Mouse (Mus musculus): Measurements from ENCODE around the gene Gm47283. TPM values are rescaled to one million over a fixed set of nuclear protein-coding genes. Genes with fewer than 3 reads are reported as not detected.
A peak's percentile ranks its signal among the peaks of the same experiment; 100 is the strongest.
"Not testable (repeated sequence)": the region's sequence is repeated elsewhere in the genome, so short reads cannot be mapped to it uniquely, and the experiment has no call there.

Gm47283 gene
- polyA plus RNA-seq (2012; rRNA removed), result not detected in 2 replicates
- not detected in 2 replicates for polyA plus RNA-seq (2014; fragmentation: Nextera tagmentation; extraction: Ambion mirVana)

GRCm38 (mm10) chrY:90784438-90784837, at the start of gene Gm47283:
TSS of gene Gm47283 (plus strand) at chrY:90784738.
- not testable (repeated sequence) for ATAC-seq (ENCODE audit: insufficient read depth); DNase-seq (ENCODE audit: low read depth in 3 of 3, low spot score in 3 of 3); H3K36me3 ChIP-seq (replicated peaks; ENCODE audit: control insufficient read depth, insufficient read depth, low read depth); H3K4me3 ChIP-seq (ENCODE audit: insufficient read depth in 1 of 2, low read depth in 2 of 2, low read length in 2 of 2); H3K4me1 ChIP-seq (replicated peaks; ENCODE audit: control insufficient read depth in 2 of 2, insufficient read depth in 2 of 2, low read length in 1 of 2); H3K27ac ChIP-seq; H3K4me2 ChIP-seq (ENCODE audit: low read depth); H3K9ac ChIP-seq (replicated peaks); H3K27me3 ChIP-seq (ENCODE audit: control insufficient read depth, insufficient read depth, low read length); H3K9me3 ChIP-seq (ENCODE audit: control insufficient read depth, low read length)
- WGBS (ENCODE audit: insufficient replicate concordance), result no CpG with 5 or more reads among the region's 48 CpGs

GRCm38 (mm10) chrY:90735181-90735895, 49.2 kb upstream of the Gm47283 start:
- Histone ChIP-seq H3K9me3 (ENCODE audit: control insufficient read depth, low read length) (peaks cover 31% of the 10 kb centered on the region), H3K36me3 (replicated peaks; ENCODE audit: control insufficient read depth, insufficient read depth, low read depth) (peaks cover 34% of the 10 kb centered on the region)
- not testable (repeated sequence) for H3K9ac ChIP-seq (replicated peaks); DNase-seq (ENCODE audit: low read depth in 3 of 3, low spot score in 3 of 3); H3K4me2 ChIP-seq (ENCODE audit: low read depth); H3K4me3 ChIP-seq (ENCODE audit: insufficient read depth in 1 of 2, low read depth in 2 of 2, low read length in 2 of 2); H3K27me3 ChIP-seq (ENCODE audit: control insufficient read depth, insufficient read depth, low read length); ATAC-seq (ENCODE audit: insufficient read depth); H3K27ac ChIP-seq; H3K4me1 ChIP-seq (replicated peaks; ENCODE audit: control insufficient read depth in 2 of 2, insufficient read depth in 2 of 2, low read length in 1 of 2)
- 76% methylated on average over 1 of the region's 5 CpGs for WGBS (ENCODE audit: insufficient replicate concordance)

GRCm38 (mm10) chrY:90736217-90737000, 48.1 kb upstream of the Gm47283 start:
- H3K27ac ChIP-seq; H3K27me3 ChIP-seq (ENCODE audit: control insufficient read depth, insufficient read depth, low read length); H3K9ac ChIP-seq (replicated peaks); H3K4me2 ChIP-seq (ENCODE audit: low read depth); ATAC-seq (ENCODE audit: insufficient read depth); H3K4me3 ChIP-seq (ENCODE audit: insufficient read depth in 1 of 2, low read depth in 2 of 2, low read length in 2 of 2); DNase-seq (ENCODE audit: low read depth in 3 of 3, low spot score in 3 of 3); H3K4me1 ChIP-seq (replicated peaks; ENCODE audit: control insufficient read depth in 2 of 2, insufficient read depth in 2 of 2, low read length in 1 of 2): not testable (repeated sequence)
- peaks cover 38% of the 10 kb centered on the region for H3K9me3 ChIP-seq (ENCODE audit: control insufficient read depth, low read length)
- H3K36me3 ChIP-seq (replicated peaks; ENCODE audit: control insufficient read depth, insufficient read depth, low read depth), result peaks cover 41% of the 10 kb centered on the region
- WGBS (ENCODE audit: insufficient replicate concordance), result 78% methylated on average over 4 of the region's 9 CpGs

GRCm38 (mm10) chrY:90737606-90738430, 46.7 kb upstream of the Gm47283 start:
- Histone ChIP-seq H3K36me3 (replicated peaks; ENCODE audit: control insufficient read depth, insufficient read depth, low read depth) (peaks cover 46% of the 10 kb centered on the region), H3K9me3 (ENCODE audit: control insufficient read depth, low read length) (peaks cover 45% of the 10 kb centered on the region), H3K27ac (no peak overlapping the region), H3K9ac (replicated peaks) (no peak overlapping the region), H3K27me3 (ENCODE audit: control insufficient read depth, insufficient read depth, low read length) (no peaks in the 10 kb centered on the region), H3K4me3 (ENCODE audit: insufficient read depth in 1 of 2, low read depth in 2 of 2, low read length in 2 of 2) (no peak overlapping the region), H3K4me1 (replicated peaks; ENCODE audit: control insufficient read depth in 2 of 2, insufficient read depth in 2 of 2, low read length in 1 of 2) (no peaks in the 10 kb centered on the region), H3K4me2 (ENCODE audit: low read depth) (no peak overlapping the region)
- no peak for TF ChIP-seq EP300 (IDR thresholded peaks at IDR 0.05; ENCODE audit: low read depth)
- TF ChIP-seq CTCF (IDR thresholded peaks at IDR 0.05; ENCODE audit: low read depth), result no peak
- WGBS (ENCODE audit: insufficient replicate concordance), result 79% methylated on average over 7 of the region's 7 CpGs
- DNase-seq (ENCODE audit: low read depth in 3 of 3, low spot score in 3 of 3) (no peak), ATAC-seq (ENCODE audit: insufficient read depth) (no peak)

GRCm38 (mm10) chrY:90738431-90738680, 46.2 kb upstream of the Gm47283 start:
- Histone ChIP-seq H3K36me3 (replicated peaks; ENCODE audit: control insufficient read depth, insufficient read depth, low read depth) (peaks cover 46% of the 10 kb centered on the region), H3K4me3 (ENCODE audit: insufficient read depth in 1 of 2, low read depth in 2 of 2, low read length in 2 of 2) (no peak overlapping the region), H3K4me2 (ENCODE audit: low read depth) (no peak overlapping the region), H3K27me3 (ENCODE audit: control insufficient read depth, insufficient read depth, low read length) (no peaks in the 10 kb centered on the region), H3K9ac (replicated peaks) (no peak overlapping the region), H3K27ac (no peak overlapping the region), H3K9me3 (ENCODE audit: control insufficient read depth, low read length) (peaks cover 45% of the 10 kb centered on the region), H3K4me1 (replicated peaks; ENCODE audit: control insufficient read depth in 2 of 2, insufficient read depth in 2 of 2, low read length in 1 of 2) (no peaks in the 10 kb centered on the region)
- DNase-seq (ENCODE audit: low read depth in 3 of 3, low spot score in 3 of 3) (no peak), ATAC-seq (ENCODE audit: insufficient read depth) (no peak)
- TF ChIP-seq CTCF (IDR thresholded peaks at IDR 0.05; ENCODE audit: low read depth), result no peak
- no peak for TF ChIP-seq EP300 (IDR thresholded peaks at IDR 0.05; ENCODE audit: low read depth)
- 77% methylated on average over 1 of the region's 1 CpGs for WGBS (ENCODE audit: insufficient replicate concordance)

- peak; percentile 26; the same call in 1 of the 2 replicates for ATAC-seq (ENCODE audit: insufficient read depth)
- H3K4me2 ChIP-seq (ENCODE audit: low read depth); DNase-seq (ENCODE audit: low read depth in 3 of 3, low spot score in 3 of 3); H3K4me3 ChIP-seq (ENCODE audit: insufficient read depth in 1 of 2, low read depth in 2 of 2, low read length in 2 of 2); H3K9ac ChIP-seq (replicated peaks); H3K27ac ChIP-seq; H3K27me3 ChIP-seq (ENCODE audit: control insufficient read depth, insufficient read depth, low read length); H3K4me1 ChIP-seq (replicated peaks; ENCODE audit: control insufficient read depth in 2 of 2, insufficient read depth in 2 of 2, low read length in 1 of 2): not testable (repeated sequence)
- Histone ChIP-seq H3K9me3 (ENCODE audit: control insufficient read depth, low read length) (peaks cover 45% of the 10 kb centered on the region), H3K36me3 (replicated peaks; ENCODE audit: control insufficient read depth, insufficient read depth, low read depth) (peaks cover 46% of the 10 kb centered on the region)
- WGBS (ENCODE audit: insufficient replicate concordance), result 70% methylated on average over 28 of the region's 28 CpGs
Observed at GRCm38 (mm10) chrY:90738841-90739530, 45.6 kb upstream of the Gm47283 start.

GRCm38 (mm10) chrY:90739531-90740012, 45.0 kb upstream of the Gm47283 start:
- not testable (repeated sequence) for H3K4me2 ChIP-seq (ENCODE audit: low read depth); H3K27ac ChIP-seq; H3K27me3 ChIP-seq (ENCODE audit: control insufficient read depth, insufficient read depth, low read length); H3K4me3 ChIP-seq (ENCODE audit: insufficient read depth in 1 of 2, low read depth in 2 of 2, low read length in 2 of 2); H3K4me1 ChIP-seq (replicated peaks; ENCODE audit: control insufficient read depth in 2 of 2, insufficient read depth in 2 of 2, low read length in 1 of 2); H3K9ac ChIP-seq (replicated peaks)
- ATAC-seq (ENCODE audit: insufficient read depth), result peak; percentile 17; the same call in 1 of the 2 replicates
- peak in 1 of 3 experiments; percentile 59 for DNase-seq (ENCODE audit: low read depth in 3 of 3, low spot score in 3 of 3)
- peaks cover 45% of the 10 kb centered on the region for H3K9me3 ChIP-seq (ENCODE audit: control insufficient read depth, low read length)
- WGBS (ENCODE audit: insufficient replicate concordance), result 45% methylated on average over 11 of the region's 11 CpGs
- peaks cover 46% of the 10 kb centered on the region for H3K36me3 ChIP-seq (replicated peaks; ENCODE audit: control insufficient read depth, insufficient read depth, low read depth)
